Mouse (Mus musculus) megakaryocyte, embryonic 14.5 days (primary cell): ENCODE results near the gene Akap6.

Experiments used
- FLI1 ChIP-seq: IDR thresholded peaks from 2 replicates; pipeline ENCODE4 v1.6.1; 2012; ENCODE audit warnings: low read length, inconsistent platforms, mixed read lengths
- GATA1 ChIP-seq: IDR thresholded peaks from 3 replicates; pipeline ENCODE4 v1.6.1; 2012; ENCODE audit warnings: mixed read lengths, low read length, inconsistent platforms, borderline replicate concordance

GRCm38 (mm10) chr12:53042739-53043138, 343.6 kb downstream of the Akap6 start:
- TF ChIP-seq GATA1 (no peak), FLI1 (no peak)
